Mouse (Mus musculus) liver, adult 2 months (tissue): ENCODE data around the gene Wbp11. TPM values are rescaled to one million over a fixed set of nuclear protein-coding genes. Genes with fewer than 3 reads are reported as not detected.
"Not testable (repeated sequence)": the region's sequence is repeated elsewhere in the genome, so short reads cannot be mapped to it uniquely, and the experiment has no call there.

Source experiments
- DNase-seq: peaks from one replicate; pipeline ENCODE4 v3.0.0-alpha.2; 2011; ENCODE audit warnings: low read depth, low spot score; ENCODE audit errors: extremely low read depth
- H3K27ac ChIP-seq: fragments of 200-500 bp; replicated peaks from 2 replicates; pipeline ENCODE4 v1.5.1; 2012; ENCODE audit warnings: low read depth, mild to moderate bottlenecking, control low read depth, inconsistent platforms, low read length; ENCODE audit not compliant: insufficient read depth
- H3K27me3 ChIP-seq: fragments of 200-500 bp; 2 replicates; pipeline ENCODE4 v1.6.1; 2012; ENCODE audit warnings: mild to moderate bottlenecking, moderate library complexity, low read length, inconsistent platforms; ENCODE audit not compliant: control insufficient read depth, insufficient read depth
- H3K36me3 ChIP-seq: fragments of 200-500 bp; 2 replicates; pipeline ENCODE4 v1.6.1; 2012; ENCODE audit warnings: low read length, inconsistent platforms; ENCODE audit not compliant: control insufficient read depth, insufficient read depth
- H3K4me1 ChIP-seq: fragments of 200-500 bp; 2 replicates; pipeline ENCODE4 v1.6.1; 2011; ENCODE audit warnings: low read length; ENCODE audit not compliant: control insufficient read depth, insufficient read depth
- H3K4me3 ChIP-seq: fragments of 200-500 bp; 2 replicates; pipeline ENCODE4 v1.5.1; 2011; ENCODE audit warnings: low read depth, mild to moderate bottlenecking, control low read depth, low read length, moderate library complexity; ENCODE audit not compliant: insufficient read depth
- H3K79me2 ChIP-seq: fragments of 200-500 bp; 2 replicates; pipeline ENCODE4 v1.6.1; 2012; ENCODE audit warnings: inconsistent platforms, mild to moderate bottlenecking, low read length, moderate library complexity; ENCODE audit not compliant: control insufficient read depth, insufficient read depth
- H3K9ac ChIP-seq: fragments of 200-500 bp; 2 replicates; pipeline ENCODE4 v1.6.1; 2012; ENCODE audit warnings: low read depth, mild to moderate bottlenecking, control low read depth, inconsistent platforms, low read length
- CTCF ChIP-seq: fragments of 200-500 bp; IDR thresholded peaks from 2 replicates; pipeline ENCODE4 v1.5.1; 2011; ENCODE audit warnings: low read depth, low read length, control low read depth
- POLR2A ChIP-seq: fragments of 200-500 bp; IDR thresholded peaks from 2 replicates; pipeline ENCODE4 v1.6.1; 2011; ENCODE audit warnings: low read length, control low read depth; ENCODE audit not compliant: insufficient read depth; ENCODE audit errors: extremely low read depth
- WGBS: fragments of 180-500 bp; shearing (Covaris S2); methylation state at CpG from one replicate; pipeline ENCODE4 v1.1.7; 2018; 5-methylcytosine and 5-hydroxymethylcytosine counted together
- polyA plus RNA-seq: library from polyadenylated mRNA; depleted of rRNA; stranded (reverse); fragments of >200 nt; gene quantifications from 2 replicates; pipeline ENCODE4 v1.2.3, GENCODE M21; 2012
- total RNA-seq: library from RNA; depleted of rRNA; stranded (reverse); fragments of >200 nt; gene quantifications from 2 replicates; pipeline ENCODE4 v1.2.3, GENCODE M21; 2014

Gene Wbp11
- total and polyA plus RNA-seq, 2 experiments = 6.6 to 18.0 TPM

DNA sequence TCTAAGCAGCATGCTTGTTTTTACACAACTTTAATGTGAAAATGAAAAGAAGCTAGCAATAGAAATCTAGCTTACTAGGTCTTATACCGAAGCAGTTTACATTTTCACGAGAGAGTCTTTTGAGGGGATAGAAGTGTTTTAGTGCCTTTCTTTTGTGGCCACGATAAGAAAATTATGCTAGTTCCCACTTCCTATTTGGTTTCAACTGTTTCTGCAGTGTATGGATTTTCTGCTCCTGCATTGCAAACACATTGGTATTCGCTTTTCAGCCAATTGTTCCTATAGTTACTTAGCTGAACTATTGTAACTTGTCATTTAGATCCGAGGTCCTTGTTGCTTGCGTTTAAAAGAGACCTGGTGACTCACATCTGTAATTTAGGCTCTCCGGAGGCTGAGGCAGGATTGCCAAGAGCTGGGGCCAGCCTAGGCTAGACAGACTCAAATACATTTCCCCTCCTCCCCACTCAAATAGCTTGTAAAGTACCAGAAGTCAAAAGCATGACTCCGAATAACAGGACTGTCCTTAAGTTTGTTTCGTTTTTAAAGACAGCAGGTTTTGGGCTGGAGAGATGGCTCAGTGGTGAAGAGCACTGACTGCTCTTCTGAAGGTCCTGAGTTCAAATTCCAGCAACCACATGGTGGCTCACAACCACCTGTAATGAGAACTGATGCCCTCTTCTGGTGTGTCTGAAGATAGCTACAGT is 23.2 kb downstream of the Wbp11 start:
- Histone ChIP-seq H3K27me3 (no peaks in the 10 kb centered on the region), H3K36me3 (no peaks in the 10 kb centered on the region), H3K4me3 (peak overlapping the region; percentile 25), H3K27ac (peak overlapping the region; percentile 72), H3K79me2 (no peaks in the 10 kb centered on the region; the same call in 1 of the 2 replicates), H3K4me1 (peaks cover 12% of the 10 kb centered on the region), H3K9ac (no peak overlapping the region)
- no peak for TF ChIP-seq POLR2A
- TF ChIP-seq CTCF = no peak
- 11% methylated on average over 9 of the region's 9 CpGs for WGBS
- peak; percentile 42 for DNase-seq

DNA sequence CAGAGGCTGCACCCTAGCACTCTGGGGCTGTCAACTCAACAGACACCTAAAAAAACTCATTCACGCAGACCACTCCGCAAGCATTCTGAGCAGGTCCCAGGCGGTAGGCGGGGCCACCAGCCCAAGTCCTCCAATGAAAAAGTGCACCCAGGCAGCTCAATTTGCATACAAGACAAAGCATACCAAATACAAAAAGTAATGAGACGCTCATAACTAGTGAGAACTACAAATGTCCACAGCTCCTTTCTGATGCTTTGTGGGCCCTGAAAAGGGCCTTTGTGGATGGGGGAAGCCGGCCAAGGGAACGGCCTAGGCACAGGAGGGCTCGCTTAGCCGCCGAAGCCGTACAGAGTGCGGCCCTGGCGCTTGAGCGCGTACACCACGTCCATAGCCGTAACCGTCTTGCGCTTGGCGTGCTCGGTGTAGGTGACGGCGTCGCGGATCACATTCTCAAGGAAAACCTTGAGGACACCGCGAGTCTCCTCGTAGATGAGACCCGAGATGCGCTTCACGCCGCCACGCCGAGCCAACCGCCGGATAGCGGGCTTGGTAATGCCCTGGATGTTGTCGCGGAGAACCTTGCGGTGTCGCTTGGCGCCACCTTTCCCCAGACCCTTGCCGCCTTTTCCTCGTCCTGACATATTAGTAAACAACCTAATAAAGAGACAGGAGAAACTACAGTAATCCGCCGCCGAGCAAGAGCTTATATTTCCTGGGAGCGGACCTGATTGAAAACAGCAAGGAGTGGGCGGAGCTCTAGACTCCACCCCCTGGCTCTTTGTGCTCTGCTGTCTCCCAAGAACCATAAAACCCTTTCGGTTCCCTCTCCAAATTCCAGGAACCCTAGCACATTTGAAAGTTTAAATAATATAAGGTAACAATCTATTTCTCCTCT is 24.0 kb downstream of the Wbp11 start, which contains the start of gene Hist4h4:
TSS of gene Hist4h4 (minus strand) at position 677 of the 895 bp plus-strand sequence.
- peak within 1 kb of the TSS; percentile 95 for H3K9ac ChIP-seq
- WGBS = under 1% methylated on average over 50 of the region's 50 CpGs
- peaks cover 7% of the 10 kb centered on the region; the same call in 1 of the 2 replicates for H3K4me1 ChIP-seq
- no peaks in the 10 kb centered on the region for H3K36me3 ChIP-seq
- H3K4me3 ChIP-seq = peak within 1 kb of the TSS; percentile 68
- TF ChIP-seq CTCF = no peak
- peak; percentile 97 for TF ChIP-seq POLR2A
- H3K27me3 ChIP-seq = no peaks in the 10 kb centered on the region
- peak; percentile 90 for DNase-seq
- peak within 1 kb of the TSS; percentile 96 for H3K27ac ChIP-seq
- H3K79me2 ChIP-seq = no peaks in the 10 kb centered on the region; the same call in 1 of the 2 replicates

DNA sequence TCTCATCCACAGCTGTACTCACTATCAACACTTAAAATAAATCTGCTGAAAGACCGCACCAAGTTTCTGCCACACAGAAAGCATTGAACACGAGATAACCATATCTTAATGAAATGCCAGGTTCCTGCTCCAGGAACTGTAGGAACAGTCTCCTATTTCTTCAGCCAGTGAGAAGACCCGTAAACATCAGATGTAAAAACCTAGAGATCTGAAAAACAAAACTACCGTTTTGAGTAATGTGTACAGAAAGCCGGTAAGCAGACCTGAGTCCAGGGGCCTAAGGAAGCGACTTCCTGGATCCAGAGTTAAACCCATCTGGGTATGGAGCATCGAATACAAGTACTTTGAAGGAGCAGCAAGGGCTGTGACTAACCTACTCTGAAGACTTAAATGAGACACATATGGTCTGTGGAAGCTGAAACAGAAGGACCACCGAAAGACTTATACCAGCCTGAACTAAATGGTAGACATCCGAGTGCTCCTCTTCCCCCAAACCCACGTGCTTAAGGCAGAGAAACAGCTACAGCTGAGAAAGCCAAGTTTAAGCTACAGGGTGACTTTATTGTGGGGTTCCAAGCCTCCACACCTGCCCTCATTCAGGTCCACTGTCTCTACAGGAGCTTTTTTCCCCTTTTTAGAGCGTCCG is 24.8 kb downstream of the Wbp11 start:
- Histone ChIP-seq H3K27me3 (no peaks in the 10 kb centered on the region), H3K27ac (peak overlapping the region; percentile 96), H3K4me3 (peak overlapping the region; percentile 68), H3K4me1 (peaks cover 7% of the 10 kb centered on the region; the same call in 1 of the 2 replicates), H3K79me2 (no peaks in the 10 kb centered on the region), H3K36me3 (no peaks in the 10 kb centered on the region), H3K9ac (peak overlapping the region; percentile 44)
- no peak for TF ChIP-seq POLR2A
- no peak for TF ChIP-seq CTCF
- DNase-seq = no peak
- 14% methylated on average over 12 of the region's 12 CpGs for WGBS

DNA sequence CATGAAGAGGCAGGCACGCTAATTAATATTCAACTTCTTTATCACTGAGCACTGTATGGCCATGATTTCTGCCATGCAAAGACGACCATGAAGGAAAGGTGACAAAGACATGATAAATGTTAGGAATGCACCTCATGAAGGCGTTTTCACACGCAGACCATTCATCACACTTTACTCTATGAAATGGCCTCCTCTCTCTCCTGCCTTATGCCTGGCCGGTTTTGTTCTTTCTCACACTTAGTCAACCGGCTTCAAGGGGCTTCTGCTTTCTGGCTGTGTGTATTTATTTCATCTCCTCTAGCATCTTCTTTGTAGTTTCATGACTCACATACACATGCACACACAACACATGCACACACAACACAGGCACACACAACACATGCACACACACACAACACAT is 26.8 kb downstream of the Wbp11 start:
- no peak overlapping the region for H3K9ac ChIP-seq
- H3K27me3 ChIP-seq = no peaks in the 10 kb centered on the region
- DNase-seq = no peak
- no peaks in the 10 kb centered on the region for H3K79me2 ChIP-seq
- TF ChIP-seq CTCF (no peak), POLR2A (no peak)
- WGBS = 89% methylated on average over 6 of the region's 6 CpGs
- no peaks in the 10 kb centered on the region for H3K36me3 ChIP-seq
- peaks cover 7% of the 10 kb centered on the region; the same call in 1 of the 2 replicates for H3K4me1 ChIP-seq
- H3K27ac ChIP-seq = no peak overlapping the region
- H3K4me3 ChIP-seq = no peak overlapping the region

DNA sequence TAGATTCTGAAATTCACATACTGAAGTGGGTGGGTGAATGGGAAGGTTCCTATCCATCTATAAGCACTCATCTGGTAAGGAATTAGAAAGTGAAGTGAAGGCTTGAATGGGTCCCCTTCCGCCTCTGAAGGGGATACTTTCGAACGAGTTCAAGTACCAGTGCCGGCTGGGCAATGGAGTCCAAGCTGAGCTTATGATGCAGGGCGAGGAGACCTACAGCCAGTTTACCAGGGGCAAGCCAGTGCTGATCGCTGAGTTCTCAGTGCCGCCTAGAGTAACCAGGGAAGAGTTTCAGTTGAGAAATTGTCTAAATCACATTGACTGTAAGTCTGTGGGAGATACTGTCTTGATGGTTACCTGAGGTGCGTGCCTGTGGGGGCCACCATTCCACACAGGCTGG is 27.3 kb downstream of the Wbp11 start:
- Histone ChIP-seq H3K27ac (no peak overlapping the region), H3K9ac (no peak overlapping the region), H3K79me2 (no peaks in the 10 kb centered on the region), H3K4me3 (no peak overlapping the region), H3K27me3 (no peaks in the 10 kb centered on the region), H3K36me3 (no peaks in the 10 kb centered on the region), H3K4me1 (peaks cover 7% of the 10 kb centered on the region; the same call in 1 of the 2 replicates)
- TF ChIP-seq POLR2A (no peak), CTCF (no peak)
- WGBS = 94% methylated on average over 8 of the region's 8 CpGs
- no peak for DNase-seq

DNA sequence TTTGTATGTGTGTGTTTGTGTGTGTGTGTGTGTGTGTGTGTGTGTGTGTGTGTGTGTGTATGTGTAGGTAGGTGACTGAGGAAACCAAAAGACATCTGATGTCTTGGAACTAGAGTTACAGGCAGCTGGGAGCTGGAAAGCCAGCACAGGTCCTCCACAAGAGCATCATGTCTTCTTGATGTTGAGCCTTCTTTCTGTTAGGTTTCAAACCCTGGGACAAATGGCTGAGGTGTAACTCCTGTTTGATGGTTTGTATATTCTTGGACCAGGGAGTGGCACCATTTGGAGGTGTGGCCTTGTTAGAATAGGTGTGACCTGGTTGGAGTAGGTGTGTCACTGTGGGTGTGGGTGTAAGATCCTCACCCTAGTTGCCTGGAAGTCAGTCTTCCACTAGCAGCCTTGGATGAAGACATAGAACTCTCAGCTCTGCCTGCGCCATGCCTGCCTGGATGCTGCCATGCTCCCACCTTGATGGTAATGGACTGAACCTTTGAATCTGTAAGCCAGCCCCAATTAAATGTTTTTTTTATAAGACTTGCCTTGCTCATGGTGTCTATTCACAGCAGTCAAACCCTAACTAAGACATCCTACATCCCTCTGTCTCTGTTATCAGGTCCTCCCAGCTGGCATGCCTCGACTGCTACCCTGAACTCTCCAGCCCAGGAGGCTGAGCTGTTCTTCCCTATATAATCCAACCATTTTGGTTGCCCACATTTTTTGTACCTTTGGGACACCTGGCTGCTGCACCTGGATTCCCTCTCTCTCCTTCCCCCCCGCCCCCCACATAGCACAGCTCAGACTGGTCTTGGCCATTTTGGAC is 29.9 kb downstream of the Wbp11 start:
- H3K79me2 ChIP-seq, DNase-seq, H3K36me3 ChIP-seq, H3K4me3 ChIP-seq, H3K27ac ChIP-seq, H3K9ac ChIP-seq, H3K4me1 ChIP-seq, H3K27me3 ChIP-seq: not testable (repeated sequence)
- WGBS = 92% methylated on average over 3 of the region's 3 CpGs
